Mouse (Mus musculus): ENCODE measurements around the gene Crybg3. TPM values are rescaled to one million over a fixed set of nuclear protein-coding genes. Genes with fewer than 3 reads are reported as not detected.
A peak's percentile ranks its signal among the peaks of the same experiment; 100 is the strongest.

The Crybg3 gene
- total and polyA plus RNA-seq, 2 experiments from 2014 or later: 1.4 to 6.5 TPM

- H3K27ac ChIP-seq: no peak overlapping the region
- TF ChIP-seq CTCF (IDR thresholded peaks at IDR 0.05; ENCODE audit: low read depth): peak; percentile 85
- ATAC-seq: peak; percentile 80
- no peaks in the 10 kb centered on the region for H3K9me3 ChIP-seq (ENCODE audit: low read length)
- H3K27me3 ChIP-seq (ENCODE audit: insufficient read depth, low read length): no peaks in the 10 kb centered on the region
- no peaks in the 10 kb centered on the region for H3K4me1 ChIP-seq (ENCODE audit: insufficient read depth, low read length)
- H3K4me3 ChIP-seq (ENCODE audit: low read length): no peak overlapping the region
- no peaks in the 10 kb centered on the region for H3K36me3 ChIP-seq (ENCODE audit: insufficient read depth, low read length)
- peak; percentile 80 for DNase-seq (ENCODE audit: low spot score)
- H3K4me2 ChIP-seq (ENCODE audit: low read depth, low read length): no peak overlapping the region
- H3K9ac ChIP-seq (replicated peaks; ENCODE audit: low read length): no peak overlapping the region
- WGBS: 42% methylated on average over 3 of the region's 3 CpGs
These were observed 16.4 kb upstream of the Crybg3 start for GRCm38 (mm10) chr16:59617167-59617566.

GRCm38 (mm10) chr16:59615675-59616074 lies 14.9 kb upstream of the Crybg3 start:
- no peak for TF ChIP-seq CTCF (IDR thresholded peaks at IDR 0.05; ENCODE audit: low read depth)
- no peaks in the 10 kb centered on the region for H3K9me3 ChIP-seq (ENCODE audit: low read length)
- no peaks in the 10 kb centered on the region for H3K36me3 ChIP-seq (ENCODE audit: insufficient read depth, low read length)
- H3K4me2 ChIP-seq (ENCODE audit: low read depth, low read length): no peak overlapping the region
- no peak overlapping the region for H3K27ac ChIP-seq
- no peak overlapping the region for H3K9ac ChIP-seq (replicated peaks; ENCODE audit: low read length)
- no peak for ATAC-seq
- H3K27me3 ChIP-seq (ENCODE audit: insufficient read depth, low read length): no peaks in the 10 kb centered on the region
- no peaks in the 10 kb centered on the region for H3K4me1 ChIP-seq (ENCODE audit: insufficient read depth, low read length)
- 73% methylated on average over 3 of the region's 3 CpGs for WGBS
- H3K4me3 ChIP-seq (ENCODE audit: low read length): no peak overlapping the region
- no peak for DNase-seq (ENCODE audit: low spot score)

- DNase-seq (ENCODE audit: low spot score) (no peak), ATAC-seq (no peak)
- Histone ChIP-seq H3K27me3 (ENCODE audit: insufficient read depth, low read length) (no peaks in the 10 kb centered on the region), H3K4me1 (ENCODE audit: insufficient read depth, low read length) (no peaks in the 10 kb centered on the region), H3K4me2 (ENCODE audit: low read depth, low read length) (no peak overlapping the region), H3K9me3 (ENCODE audit: low read length) (no peaks in the 10 kb centered on the region), H3K36me3 (ENCODE audit: insufficient read depth, low read length) (no peaks in the 10 kb centered on the region), H3K27ac (no peak overlapping the region), H3K9ac (replicated peaks; ENCODE audit: low read length) (no peak overlapping the region), H3K4me3 (ENCODE audit: low read length) (no peak overlapping the region)
- no peak for TF ChIP-seq CTCF (IDR thresholded peaks at IDR 0.05; ENCODE audit: low read depth)
- 92% methylated on average over 1 of the region's 1 CpGs for WGBS
These were observed 10.0 kb upstream of the Crybg3 start for GRCm38 (mm10) chr16:59610750-59611149.

- no peak for TF ChIP-seq CTCF (IDR thresholded peaks at IDR 0.05; ENCODE audit: low read depth)
- peak overlapping the region; percentile 61 for H3K4me2 ChIP-seq (ENCODE audit: low read depth, low read length)
- no peaks in the 10 kb centered on the region for H3K4me1 ChIP-seq (ENCODE audit: insufficient read depth, low read length)
- no peaks in the 10 kb centered on the region for H3K27me3 ChIP-seq (ENCODE audit: insufficient read depth, low read length)
- DNase-seq (ENCODE audit: low spot score): peak; percentile 76
- H3K27ac ChIP-seq: no peak overlapping the region
- no peaks in the 10 kb centered on the region for H3K36me3 ChIP-seq (ENCODE audit: insufficient read depth, low read length)
- ATAC-seq: peak; percentile 86
- H3K4me3 ChIP-seq (ENCODE audit: low read length): peak overlapping the region; percentile 28
- 16% methylated on average over 15 of the region's 15 CpGs for WGBS
- H3K9ac ChIP-seq (replicated peaks; ENCODE audit: low read length): peak overlapping the region; percentile 38; the same call in 1 of the 2 replicates
- H3K9me3 ChIP-seq (ENCODE audit: low read length): no peaks in the 10 kb centered on the region
These were observed 3.5 kb upstream of the Crybg3 start for GRCm38 (mm10) chr16:59604078-59604781.

- H3K9ac ChIP-seq (replicated peaks; ENCODE audit: low read length): peak overlapping the region; percentile 63; the same call in 1 of the 2 replicates
- H3K27me3 ChIP-seq (ENCODE audit: insufficient read depth, low read length): no peaks in the 10 kb centered on the region
- no peak overlapping the region for H3K27ac ChIP-seq
- peak overlapping the region; percentile 82 for H3K4me2 ChIP-seq (ENCODE audit: low read depth, low read length)
- no peaks in the 10 kb centered on the region for H3K36me3 ChIP-seq (ENCODE audit: insufficient read depth, low read length)
- no peak for ATAC-seq
- peak overlapping the region; percentile 79 for H3K4me3 ChIP-seq (ENCODE audit: low read length)
- 30% methylated on average over 17 of the region's 17 CpGs for whole genome bisulfite sequencing
- H3K9me3 ChIP-seq (ENCODE audit: low read length): no peaks in the 10 kb centered on the region
- TF ChIP-seq CTCF (IDR thresholded peaks at IDR 0.05; ENCODE audit: low read depth): no peak
- H3K4me1 ChIP-seq (ENCODE audit: insufficient read depth, low read length): no peaks in the 10 kb centered on the region
- no peak for DNase-seq (ENCODE audit: low spot score)
These were observed 1.1 kb downstream of the Crybg3 start for GRCm38 (mm10) chr16:59599411-59600265.

- H3K36me3 ChIP-seq (ENCODE audit: insufficient read depth, low read length): no peaks in the 10 kb centered on the region
- no peak overlapping the region for H3K27ac ChIP-seq
- DNase-seq (ENCODE audit: low spot score) (no peak), ATAC-seq (no peak)
- H3K27me3 ChIP-seq (ENCODE audit: insufficient read depth, low read length): no peaks in the 10 kb centered on the region
- no peak for TF ChIP-seq CTCF (IDR thresholded peaks at IDR 0.05; ENCODE audit: low read depth)
- H3K4me2 ChIP-seq (ENCODE audit: low read depth, low read length): peak overlapping the region; percentile 82; the same call in 1 of the 2 replicates
- 35% methylated on average over 4 of the region's 4 CpGs for WGBS
- no peaks in the 10 kb centered on the region for H3K4me1 ChIP-seq (ENCODE audit: insufficient read depth, low read length)
- H3K9ac ChIP-seq (replicated peaks; ENCODE audit: low read length): no peak overlapping the region
- no peaks in the 10 kb centered on the region for H3K9me3 ChIP-seq (ENCODE audit: low read length)
- 0 out of 2 replicates have a peak overlapping the region, but pooled peaks have one; percentile 79 for H3K4me3 ChIP-seq (ENCODE audit: low read length)
These were observed 1.8 kb downstream of the Crybg3 start for GRCm38 (mm10) chr16:59598997-59599396.
